Mouse (Mus musculus): ENCODE results near the gene Kremen1.

Gene Kremen1

GRCm38 (mm10) chr11:5214483-5215040 is 46.8 kb downstream of the Kremen1 start:
- DNase-seq = no peak

GRCm38 (mm10) chr11:5203054-5203453 is 58.3 kb downstream of the Kremen1 start:
- no peak for DNase-seq

- DNase-seq = no peak
Observed at GRCm38 (mm10) chr11:5201799-5202680, 59.3 kb downstream of the Kremen1 start.

- no peak for DNase-seq
Observed at GRCm38 (mm10) chr11:5199879-5200278, 61.5 kb downstream of the Kremen1 start.

- no peak for DNase-seq
Observed at GRCm38 (mm10) chr11:5197068-5197467, 64.3 kb downstream of the Kremen1 start.

- DNase-seq = no peak
Observed at GRCm38 (mm10) chr11:5196583-5196982, 64.8 kb downstream of the Kremen1 start.

- DNase-seq = no peak
Observed at GRCm38 (mm10) chr11:5193576-5193881, 67.8 kb downstream of the Kremen1 start.

- no peak for DNase-seq
Observed at GRCm38 (mm10) chr11:5192840-5193575, 68.3 kb downstream of the Kremen1 start.

GRCm38 (mm10) chr11:5192084-5192516 is 69.3 kb downstream of the Kremen1 start:
- no peak for DNase-seq

- no peak for DNase-seq
Observed at GRCm38 (mm10) chr11:5189239-5189933, 72.0 kb downstream of the Kremen1 start.

- DNase-seq = no peak
Observed at GRCm38 (mm10) chr11:5188170-5188569, 73.2 kb downstream of the Kremen1 start.

- DNase-seq = no peak
Observed at GRCm38 (mm10) chr11:5184832-5185231, 76.5 kb downstream of the Kremen1 start.

- peak; percentile 48 to 57 for DNase-seq
Observed at GRCm38 (mm10) chr11:5184250-5184649, 77.1 kb downstream of the Kremen1 start.

- DNase-seq = no peak
Observed at GRCm38 (mm10) chr11:5182870-5183269, 78.5 kb downstream of the Kremen1 start.

- peak; percentile 93 to 94 for DNase-seq
Observed at GRCm38 (mm10) chr11:5181850-5182404, 79.4 kb downstream of the Kremen1 start.

GRCm38 (mm10) chr11:5179391-5179790 is 82.0 kb downstream of the Kremen1 start:
- no peak for DNase-seq

- DNase-seq = peak in 1 of 2 experiments; percentile 47
Observed at GRCm38 (mm10) chr11:5177171-5177570, 84.2 kb downstream of the Kremen1 start.

- no peak for DNase-seq
Observed at GRCm38 (mm10) chr11:5176685-5177084, 84.7 kb downstream of the Kremen1 start.

- no peak for DNase-seq
Observed at GRCm38 (mm10) chr11:5175866-5176265, 85.5 kb downstream of the Kremen1 start.

GRCm38 (mm10) chr11:5175141-5175540 is 86.2 kb downstream of the Kremen1 start:
- DNase-seq = no peak

GRCm38 (mm10) chr11:5172861-5173260 is 88.5 kb downstream of the Kremen1 start:
- no peak for DNase-seq

- DNase-seq = no peak
Observed at GRCm38 (mm10) chr11:5167311-5167710, 94.0 kb downstream of the Kremen1 start.

GRCm38 (mm10) chr11:5165471-5165916 is 95.9 kb downstream of the Kremen1 start:
- DNase-seq = peak; percentile 59 to 69

All from kidney, postnatal 4 days (tissue).